Mouse (Mus musculus) hindbrain, embryonic 14.5 days (tissue): ENCODE data around the gene Gm20498. TPM values are rescaled to one million over a fixed set of nuclear protein-coding genes. Genes with fewer than 3 reads are reported as not detected.
"Not testable (repeated sequence)": the region's sequence is repeated elsewhere in the genome, so short reads cannot be mapped to it uniquely, and the experiment has no call there.

Experiments
- ATAC-seq: fragments of 200-750 bp; cut with Nextera tagmentation; 2 replicates; pipeline ENCODE4 v1.8.0; 2017; ENCODE audit warnings: moderate number of reproducible peaks, mild to moderate bottlenecking, moderate TSS enrichment, moderate library complexity; ENCODE audit not compliant: low FRiP score
- DNase-seq: peaks from one replicate; pipeline ENCODE4 v3.0.0-alpha.2; 2015; ENCODE audit warnings: low spot score
- H3K27ac ChIP-seq: fragments of 300-500 bp; sonication (generic); 2 replicates; pipeline ENCODE4 v1.5.1; 2014; ENCODE audit warnings: mild to moderate bottlenecking, moderate library complexity
- H3K27me3 ChIP-seq: fragments of 300-500 bp; sonication (generic); 2 replicates; pipeline ENCODE4 v1.6.1; 2014; ENCODE audit warnings: mild to moderate bottlenecking, low read length, mixed read lengths; ENCODE audit not compliant: control insufficient read depth, insufficient read depth
- H3K36me3 ChIP-seq: fragments of 300-500 bp; sonication (generic); replicated peaks from 2 replicates; pipeline ENCODE4 v1.6.1; 2014; ENCODE audit not compliant: control insufficient read depth, insufficient read depth
- H3K4me1 ChIP-seq: fragments of 300-500 bp; sonication (generic); replicated peaks from 2 replicates; pipeline ENCODE4 v1.6.1; 2014; ENCODE audit warnings: antibody characterized with exemption, low read length, mixed read lengths; ENCODE audit not compliant: control insufficient read depth, insufficient read depth
- H3K4me2 ChIP-seq: fragments of 300-500 bp; sonication (generic); replicated peaks from 2 replicates; pipeline ENCODE4 v1.6.1; 2014; ENCODE audit warnings: mild to moderate bottlenecking, moderate library complexity
- H3K4me3 ChIP-seq: fragments of 300-500 bp; sonication (generic); replicated peaks from 2 replicates; pipeline ENCODE4 v1.5.1; 2014; ENCODE audit warnings: mild to moderate bottlenecking, low read length
- H3K9ac ChIP-seq: fragments of 300-500 bp; sonication (generic); 2 replicates; pipeline ENCODE4 v1.6.1; 2014
- H3K9me3 ChIP-seq: fragments of 300-500 bp; sonication (generic); 2 replicates; pipeline ENCODE4 v1.6.1; 2016; ENCODE audit warnings: low read length; ENCODE audit not compliant: control insufficient read depth
- WGBS: fragments of 180-500 bp; shearing (Covaris S2); extraction: QIAGEN DNeasy Blood & Tissue Kit; methylation state at CpG from one replicate; pipeline ENCODE4 v1.1.7; 2014; 5-methylcytosine and 5-hydroxymethylcytosine counted together
- polyA plus RNA-seq: library from polyadenylated mRNA; unstranded; fragments of >200 nt; fragmentation: Nextera tagmentation; extraction: Ambion mirVana; gene quantifications from 2 replicates; pipeline ENCODE4 v1.2.1, GENCODE M21; 2014

The Gm20498 gene
- 41.7 and 42.0 TPM in 2 replicates for polyA plus RNA-seq

- ATAC-seq (peak; percentile 95), DNase-seq (peak; percentile 83)
- Histone ChIP-seq H3K9ac (peak within 1 kb of the TSS; percentile 80), H3K4me2 (peak within 1 kb of the TSS; percentile 57), H3K27ac (peak within 1 kb of the TSS; percentile 86), H3K36me3 (no peaks in the 10 kb centered on the region), H3K9me3 (no peaks in the 10 kb centered on the region), H3K4me3 (peak within 1 kb of the TSS; percentile 88), H3K4me1 (peaks cover 22% of the 10 kb centered on the region), H3K27me3 (no peaks in the 10 kb centered on the region)
- under 1% methylated on average over 46 of the region's 46 CpGs for WGBS
These were observed at the start of gene Gm20498, which contains the start of gene Synj2bp for GRCm38 (mm10) chr12:81532316-81533028. Gene Gm20498, minus strand, starts transcription at chr12:81532905. Gene Synj2bp, minus strand, starts transcription at chr12:81532911.

- Histone ChIP-seq H3K36me3 (peaks cover 19% of the 10 kb centered on the region), H3K27ac (no peak within 1 kb of the TSS), H3K4me1 (no peaks in the 10 kb centered on the region), H3K27me3 (no peaks in the 10 kb centered on the region), H3K4me3 (no peak within 1 kb of the TSS), H3K4me2 (no peak within 1 kb of the TSS), H3K9ac (no peak within 1 kb of the TSS), H3K9me3 (no peaks in the 10 kb centered on the region)
- WGBS = 95% methylated on average over 1 of the region's 1 CpGs
- DNase-seq (no peak), ATAC-seq (no peak)
These were observed 35.7 kb upstream of the Gm20498 start, which contains the start of gene Adam21 for GRCm38 (mm10) chr12:81568374-81568773. Gene Adam21, minus strand, starts transcription at chr12:81568474.

GRCm38 (mm10) chr12:81567931-81568330, 35.2 kb upstream of the Gm20498 start:
- H3K9me3 ChIP-seq = no peaks in the 10 kb centered on the region
- no peak overlapping the region for H3K4me2 ChIP-seq
- no peaks in the 10 kb centered on the region for H3K4me1 ChIP-seq
- 77% methylated on average over 5 of the region's 5 CpGs for WGBS
- ATAC-seq (no peak), DNase-seq (no peak)
- H3K27me3 ChIP-seq = no peaks in the 10 kb centered on the region
- H3K4me3 ChIP-seq = no peak overlapping the region
- H3K27ac ChIP-seq = no peak overlapping the region
- peaks cover 15% of the 10 kb centered on the region for H3K36me3 ChIP-seq
- no peak overlapping the region for H3K9ac ChIP-seq

- DNase-seq = no peak
- H3K27me3 ChIP-seq = no peaks in the 10 kb centered on the region
- H3K4me1 ChIP-seq = no peaks in the 10 kb centered on the region
- no peak overlapping the region for H3K4me3 ChIP-seq
- no peak for ATAC-seq
- H3K36me3 ChIP-seq = no peaks in the 10 kb centered on the region
- H3K9me3 ChIP-seq = no peaks in the 10 kb centered on the region
- H3K9ac ChIP-seq = no peak overlapping the region
- H3K27ac ChIP-seq = no peak overlapping the region
- no peak overlapping the region for H3K4me2 ChIP-seq
- WGBS = 95% methylated on average over 3 of the region's 3 CpGs
These were observed 31.5 kb upstream of the Gm20498 start for GRCm38 (mm10) chr12:81564173-81564572.

GRCm38 (mm10) chr12:81549286-81549685, 16.6 kb upstream of the Gm20498 start:
- ATAC-seq = no peak
- no peak overlapping the region for H3K9ac ChIP-seq
- 82% methylated on average over 3 of the region's 3 CpGs for WGBS

GRCm38 (mm10) chr12:81547163-81547562, 14.5 kb upstream of the Gm20498 start:
- DNase-seq = no peak
- 74% methylated on average over 4 of the region's 4 CpGs for WGBS

More at GRCm38 (mm10) chr12:81549286-81549685, 16.6 kb upstream of the Gm20498 start:
- Histone ChIP-seq H3K4me1 (no peaks in the 10 kb centered on the region), H3K36me3 (no peaks in the 10 kb centered on the region), H3K27ac (no peak overlapping the region), H3K9me3 (no peaks in the 10 kb centered on the region), H3K4me2 (no peak overlapping the region), H3K27me3 (no peaks in the 10 kb centered on the region), H3K4me3 (no peak overlapping the region)
- no peak for DNase-seq

GRCm38 (mm10) chr12:81533029-81533419, 319 bp upstream of the Gm20498 start:
- H3K4me2 ChIP-seq = peak overlapping the region; percentile 57
- H3K27me3 ChIP-seq = no peaks in the 10 kb centered on the region
- WGBS = 37% methylated on average over 4 of the region's 4 CpGs
- H3K9ac ChIP-seq = peak overlapping the region; percentile 80
- H3K36me3 ChIP-seq = no peaks in the 10 kb centered on the region
- H3K9me3 ChIP-seq = no peaks in the 10 kb centered on the region
- peak; percentile 62; the same call in 1 of the 2 replicates for ATAC-seq
- DNase-seq = no peak
- peaks cover 22% of the 10 kb centered on the region for H3K4me1 ChIP-seq
- peak overlapping the region; percentile 86 for H3K27ac ChIP-seq
- peak overlapping the region; percentile 88 for H3K4me3 ChIP-seq

More at GRCm38 (mm10) chr12:81547163-81547562, 14.5 kb upstream of the Gm20498 start:
- H3K9ac ChIP-seq = no peak overlapping the region
- H3K4me2 ChIP-seq = no peak overlapping the region
- H3K9me3 ChIP-seq = no peaks in the 10 kb centered on the region
- no peak overlapping the region for H3K4me3 ChIP-seq
- no peaks in the 10 kb centered on the region for H3K36me3 ChIP-seq
- ATAC-seq = no peak
- no peaks in the 10 kb centered on the region for H3K4me1 ChIP-seq
- no peaks in the 10 kb centered on the region for H3K27me3 ChIP-seq
- H3K27ac ChIP-seq = no peak overlapping the region

- H3K4me3 ChIP-seq, H3K36me3 ChIP-seq, H3K9me3 ChIP-seq, H3K9ac ChIP-seq, H3K27ac ChIP-seq, H3K27me3 ChIP-seq, ATAC-seq, DNase-seq: not testable (repeated sequence)
- Histone ChIP-seq H3K4me2 (peak overlapping the region; percentile 21; the same call in 1 of the 2 replicates), H3K4me1 (peaks cover 22% of the 10 kb centered on the region)
- WGBS = 85% methylated on average over 5 of the region's 8 CpGs
These were observed 2.1 kb downstream of the Gm20498 start for GRCm38 (mm10) chr12:81530587-81530986.

- H3K4me2 ChIP-seq, H3K4me1 ChIP-seq, H3K9ac ChIP-seq, ATAC-seq, DNase-seq, H3K27me3 ChIP-seq, H3K9me3 ChIP-seq, H3K4me3 ChIP-seq, H3K27ac ChIP-seq: not testable (repeated sequence)
- WGBS = 93% methylated on average over 9 of the region's 9 CpGs
- H3K36me3 ChIP-seq = peaks cover 24% of the 10 kb centered on the region
These were observed 35.8 kb downstream of the Gm20498 start for GRCm38 (mm10) chr12:81496906-81497305.
